Mouse (Mus musculus): ENCODE data around the gene Tm4sf5.
A peak's percentile ranks its signal among the peaks of the same experiment; 100 is the strongest.
"Not testable (repeated sequence)": the region's sequence is repeated elsewhere in the genome, so short reads cannot be mapped to it uniquely, and the experiment has no call there.

The Tm4sf5 gene

DNA sequence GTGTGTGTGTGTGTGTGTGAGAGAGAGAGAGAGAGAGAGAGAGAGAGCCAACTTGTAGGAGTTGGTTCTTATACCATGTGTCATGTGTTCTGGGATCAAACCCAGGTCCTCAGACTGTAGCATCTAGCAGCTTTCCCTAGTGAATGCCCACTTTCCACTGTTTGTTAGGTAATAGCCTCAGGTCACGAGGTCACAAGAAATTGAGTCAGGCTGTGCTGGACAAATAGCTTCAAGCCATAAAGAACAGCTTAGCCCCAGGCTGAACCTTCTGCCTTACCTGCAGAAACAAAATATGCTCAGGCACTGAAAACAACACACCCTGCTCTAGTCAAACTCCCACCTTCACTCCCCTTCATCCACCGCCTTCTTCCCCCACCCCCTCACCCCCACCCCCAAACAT lies 6.2 kb downstream of the Tm4sf5 start:
- no peak for DNase-seq

DNA sequence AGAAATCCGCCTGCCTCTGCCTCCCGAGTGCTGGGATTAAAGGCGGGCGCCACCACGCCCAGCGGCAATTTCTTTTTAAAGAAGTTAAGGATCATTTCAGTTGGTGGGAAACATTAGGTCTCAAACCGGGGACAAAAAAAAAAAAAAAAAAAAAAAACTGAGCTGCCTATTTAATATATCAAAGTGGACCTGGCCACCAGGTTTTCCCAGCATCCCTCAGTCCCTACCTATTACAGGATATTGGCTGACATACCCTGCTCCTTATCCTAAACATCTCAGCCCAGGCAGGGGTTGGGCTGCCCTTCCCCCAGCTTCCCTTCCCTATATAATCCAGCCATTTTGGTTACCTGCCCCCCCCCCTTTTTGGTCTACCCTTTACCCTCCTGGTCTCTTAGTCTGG lies 6.8 kb downstream of the Tm4sf5 start:
- no peak for DNase-seq

DNA sequence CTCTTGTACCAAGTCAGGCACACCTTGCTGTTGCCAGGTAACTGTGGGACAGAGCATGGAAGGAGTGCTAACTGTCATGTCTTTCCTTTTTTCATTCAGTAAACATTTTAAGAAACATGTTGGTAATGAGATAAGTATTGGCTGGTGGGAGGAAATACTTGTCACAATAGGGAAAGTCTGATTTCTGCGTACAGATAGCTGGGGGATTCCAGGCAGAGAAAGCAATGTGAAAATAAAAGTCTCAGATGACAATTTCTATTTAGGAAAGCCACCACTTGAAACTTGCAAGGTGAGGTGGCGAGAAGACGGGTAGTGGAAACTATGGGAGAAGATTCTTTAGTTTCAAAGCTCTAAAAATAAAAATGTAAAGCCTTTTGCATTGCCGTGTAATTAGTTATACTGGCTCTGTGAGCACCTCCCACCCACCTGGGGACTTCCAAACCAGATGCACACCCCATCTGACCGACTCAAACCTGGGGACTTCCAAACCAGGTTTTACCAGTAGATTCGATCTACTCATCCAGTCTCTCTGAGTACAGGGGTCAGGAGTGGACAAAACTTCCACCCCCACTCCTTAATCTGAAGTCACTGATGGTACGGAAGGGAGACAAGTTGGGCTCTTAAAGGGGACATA lies 7.8 kb downstream of the Tm4sf5 start:
- DNase-seq, result no peak

DNA sequence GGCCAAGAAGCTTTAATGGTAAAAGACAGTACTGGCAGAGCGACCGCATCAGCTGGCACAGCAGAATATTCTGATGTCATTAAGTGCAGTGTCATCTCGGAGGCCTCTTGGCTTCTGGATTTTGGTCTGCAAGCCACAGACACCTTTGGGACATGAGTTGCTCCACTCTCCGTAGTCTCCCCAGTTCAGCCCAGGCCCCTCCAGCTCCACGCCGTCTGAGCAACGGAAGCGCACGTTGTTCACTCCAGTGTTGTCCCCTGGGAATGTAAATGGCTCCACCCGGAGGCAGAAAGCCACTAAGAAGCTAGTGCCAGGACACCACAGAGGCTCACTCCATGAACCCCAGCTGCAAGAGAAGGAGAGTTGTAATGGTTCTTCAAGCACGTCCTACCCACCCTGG lies 8.5 kb downstream of the Tm4sf5 start:
- no peak for DNase-seq

DNA sequence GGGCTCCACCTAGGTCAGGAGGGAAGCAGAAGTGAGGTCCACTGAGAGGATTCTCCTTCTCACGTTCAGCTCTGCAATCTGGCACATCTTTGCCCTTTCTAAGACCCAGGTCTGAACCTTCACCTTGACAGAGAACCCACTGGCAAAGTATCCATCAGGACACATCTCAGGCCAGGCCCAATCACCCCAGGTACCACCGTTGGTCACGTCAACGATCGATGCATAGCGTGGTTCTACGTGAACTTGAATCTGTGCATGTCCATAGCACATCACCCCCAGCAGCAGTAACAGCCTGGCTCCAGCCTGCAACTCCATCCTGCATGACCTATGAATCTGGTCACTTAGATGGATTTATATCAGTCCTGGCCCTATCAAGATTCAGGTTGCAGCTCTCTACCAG lies 9.2 kb downstream of the Tm4sf5 start, which contains the start of gene Vmo1:
Gene Vmo1, minus strand, starts transcription at position 329 of the 400 bp plus-strand sequence.
- no peak for DNase-seq

DNA sequence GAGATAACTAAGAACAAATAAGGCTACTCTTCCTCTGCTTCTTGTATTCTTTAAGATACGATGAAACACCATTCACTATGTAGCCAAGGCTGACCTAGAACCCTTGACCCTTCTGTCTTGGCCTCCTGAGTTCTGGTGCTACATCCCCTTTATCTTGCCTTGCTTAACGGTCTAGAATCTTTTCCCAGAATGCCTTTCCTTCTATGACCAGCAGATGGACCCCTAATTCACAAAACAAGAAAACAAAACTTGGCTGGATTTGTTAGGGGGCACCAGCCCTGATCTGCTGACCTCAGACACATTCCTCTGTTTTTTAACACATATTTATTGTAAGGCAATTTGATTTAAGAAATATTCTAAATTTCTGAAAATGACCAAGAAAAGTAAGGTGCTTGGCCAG lies 11.3 kb downstream of the Tm4sf5 start:
- peak in 1 of 2 experiments; percentile 16 for DNase-seq

DNA sequence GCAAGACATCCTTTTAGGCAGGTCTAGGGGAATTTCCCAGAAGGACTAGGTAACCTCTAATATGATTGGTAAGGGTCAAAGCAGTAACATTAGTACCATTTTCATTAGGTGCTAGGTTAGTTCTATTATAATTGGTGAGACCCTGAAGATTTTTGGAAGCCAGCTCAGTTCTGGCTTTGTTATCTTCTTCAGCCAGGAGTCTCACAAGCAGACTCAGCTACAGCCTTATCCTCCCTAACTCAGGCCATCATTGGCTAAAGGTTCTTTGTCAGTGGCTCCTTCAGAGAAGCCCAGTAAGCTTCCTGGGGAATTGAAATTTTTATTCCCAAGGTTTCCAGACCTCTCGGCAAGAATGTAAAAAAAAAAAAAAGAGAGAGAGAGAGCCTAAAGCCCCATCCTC lies 13.4 kb downstream of the Tm4sf5 start:
- no peak for DNase-seq

DNA sequence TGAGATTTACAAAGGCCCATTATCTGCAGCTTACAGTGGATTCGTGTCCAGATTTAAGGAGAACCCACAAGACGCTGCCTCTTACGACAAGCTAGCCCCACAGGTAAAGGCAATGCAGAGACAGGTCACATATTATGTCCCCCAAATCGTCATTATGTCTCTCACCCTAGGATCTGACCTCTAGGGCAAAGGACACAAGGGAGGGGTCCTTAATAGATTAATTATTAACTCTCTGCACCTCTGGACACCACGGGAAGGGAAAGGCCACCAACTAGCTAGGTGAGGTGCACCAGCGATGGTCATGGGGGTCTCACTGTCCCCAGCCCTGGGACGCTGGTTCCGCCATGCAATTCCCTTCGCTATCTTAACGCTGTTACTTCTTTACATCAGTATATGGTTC lies 13.9 kb downstream of the Tm4sf5 start, which contains the start of gene Gltpd2:
Gene Gltpd2, plus strand, starts transcription at position 274 of the 400 bp plus-strand sequence.
- DNase-seq, result no peak

DNA sequence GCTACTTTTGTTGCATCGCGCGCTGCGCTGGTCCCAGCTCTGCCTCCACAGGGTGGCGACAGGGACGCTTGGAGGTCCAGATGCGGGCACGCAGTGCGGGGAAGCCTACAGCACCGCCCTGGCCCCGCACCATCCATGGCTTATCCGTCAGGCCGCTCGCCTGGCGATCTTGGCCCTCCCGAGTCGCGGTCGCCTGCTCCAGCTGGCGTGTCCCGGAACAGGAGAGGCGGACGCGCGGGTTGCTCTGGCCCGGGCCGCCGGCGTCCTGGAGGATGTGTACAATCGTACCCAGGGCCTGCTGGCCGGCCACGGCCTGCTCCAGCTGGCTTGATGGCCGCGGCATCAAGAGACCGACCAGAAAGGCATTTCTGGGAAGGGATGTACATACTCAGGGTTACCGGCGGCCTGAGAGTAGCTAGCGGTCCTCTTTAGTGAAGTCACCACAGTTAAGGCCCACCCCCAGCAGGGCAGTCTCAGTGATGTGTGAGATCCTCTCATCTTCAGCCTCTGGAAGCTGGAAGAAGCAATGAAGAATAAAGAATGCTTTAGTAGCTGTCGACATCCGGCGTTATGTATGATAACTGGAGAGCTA lies 15.2 kb downstream of the Tm4sf5 start:
- peak; percentile 43 to 46 for DNase-seq

DNA sequence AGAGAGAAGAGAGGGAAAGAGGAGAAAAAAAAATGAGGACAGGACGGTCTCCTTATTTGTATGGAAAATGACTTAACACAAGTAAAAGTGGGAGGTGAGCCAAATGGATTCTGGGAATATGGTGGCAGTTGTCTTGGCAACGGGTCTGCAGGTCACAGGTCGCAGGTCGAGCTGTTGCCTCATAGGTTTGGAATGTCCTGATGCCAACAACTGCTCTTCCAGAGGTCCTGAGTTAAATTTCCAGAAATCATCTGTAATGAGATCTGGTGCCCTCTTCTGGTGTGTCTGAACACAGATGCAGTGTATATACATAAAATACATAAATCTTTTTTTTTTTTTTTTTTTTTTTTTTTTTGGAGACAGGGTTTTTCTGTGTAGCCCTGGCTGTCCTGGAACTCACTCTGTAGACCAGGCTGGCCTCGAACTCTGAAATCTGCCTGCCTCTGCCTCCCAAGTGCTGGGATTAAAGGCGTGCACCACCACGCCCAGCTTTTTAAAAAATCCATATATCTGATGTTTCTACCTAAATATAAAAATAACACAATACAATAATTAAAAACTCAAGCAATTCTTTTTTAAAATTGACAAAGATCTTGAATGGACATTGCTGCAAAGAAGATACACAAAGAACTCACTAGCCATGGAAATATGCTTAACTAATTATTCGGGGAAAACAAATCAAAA lies 18.4 kb downstream of the Tm4sf5 start:
- DNase-seq, result not testable (repeated sequence)

DNA sequence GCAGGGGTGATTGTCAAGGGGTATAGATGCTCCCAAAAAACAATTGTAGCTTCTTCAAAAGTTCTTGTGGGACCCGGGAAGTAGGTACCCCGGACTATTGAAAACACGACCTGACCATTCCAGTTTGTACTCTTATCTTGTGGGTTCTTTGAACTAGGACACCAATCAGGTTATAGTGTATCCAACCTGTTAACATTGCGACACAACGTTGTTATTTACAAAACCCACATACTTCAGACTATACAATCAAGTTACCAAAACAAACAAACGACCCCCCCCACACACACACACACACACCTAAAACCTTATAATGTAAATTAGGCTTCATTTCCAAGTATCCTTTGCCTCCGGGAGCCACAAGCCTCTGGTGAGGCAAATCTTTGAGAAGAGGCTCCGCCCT lies 19.7 kb downstream of the Tm4sf5 start:
- DNase-seq, result no peak

DNA sequence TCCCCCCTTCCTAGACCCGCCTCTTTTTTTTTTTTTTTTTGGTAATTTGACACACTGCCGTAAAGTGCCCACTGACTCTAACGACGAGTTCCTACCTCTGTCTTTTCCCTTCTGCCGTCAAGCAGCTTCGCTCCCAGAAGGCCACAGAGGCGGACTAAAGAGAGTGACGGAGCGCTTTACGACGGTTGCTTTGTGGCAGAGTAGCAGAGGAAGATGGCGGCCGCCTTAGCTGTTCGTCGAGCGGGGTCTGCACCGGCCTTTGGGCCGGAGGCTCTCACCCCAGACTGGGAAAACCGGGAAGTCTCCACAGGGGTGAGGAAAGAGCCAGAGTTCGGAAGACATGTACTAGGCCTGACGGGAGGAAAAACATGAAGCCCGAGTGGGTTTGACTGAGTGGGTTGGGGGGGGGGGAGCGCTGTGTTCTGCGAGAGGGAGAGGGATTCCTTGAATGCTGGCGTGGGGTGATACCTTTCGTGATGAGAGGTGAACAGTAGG lies 20.2 kb downstream of the Tm4sf5 start, which contains the start of gene Psmb6:
Gene Psmb6, plus strand, starts transcription at position 184 of the 495 bp plus-strand sequence.
- DNase-seq, result peak; percentile 90 to 91

DNA sequence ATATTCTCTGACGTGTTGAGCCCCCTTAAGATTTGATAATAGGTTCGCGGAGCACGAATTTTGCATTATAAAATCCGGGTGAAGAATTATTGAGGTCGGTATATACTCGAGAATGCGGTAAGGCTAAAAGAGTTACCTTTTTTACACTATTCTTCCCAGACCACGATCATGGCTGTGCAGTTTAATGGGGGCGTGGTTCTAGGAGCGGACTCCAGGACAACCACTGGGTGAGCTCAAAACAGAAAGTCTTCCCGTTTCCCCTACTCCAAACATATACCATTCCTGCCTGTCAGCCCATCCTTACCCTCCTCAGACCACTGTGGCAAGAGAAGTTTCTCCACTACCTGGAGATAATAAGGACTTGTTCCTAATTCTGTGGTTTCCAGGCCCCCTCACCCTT lies 20.7 kb downstream of the Tm4sf5 start:
- DNase-seq, result no peak

DNA sequence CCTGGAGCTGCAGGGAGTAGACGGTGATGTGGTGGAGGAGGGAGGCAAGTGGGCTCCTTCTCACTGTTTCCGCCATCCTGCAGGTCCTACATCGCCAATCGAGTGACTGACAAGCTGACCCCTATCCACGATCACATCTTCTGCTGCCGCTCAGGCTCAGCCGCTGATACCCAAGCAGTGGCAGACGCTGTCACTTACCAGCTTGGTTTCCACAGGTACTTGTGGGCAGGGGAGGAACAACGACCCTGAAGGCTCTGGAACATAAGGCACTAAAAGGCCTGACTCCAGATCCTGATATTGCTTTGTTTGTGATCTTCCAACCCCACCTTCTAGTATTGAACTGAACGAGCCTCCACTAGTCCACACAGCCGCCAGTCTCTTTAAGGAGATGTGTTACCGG lies 21.2 kb downstream of the Tm4sf5 start:
- DNase-seq, result no peak

DNA sequence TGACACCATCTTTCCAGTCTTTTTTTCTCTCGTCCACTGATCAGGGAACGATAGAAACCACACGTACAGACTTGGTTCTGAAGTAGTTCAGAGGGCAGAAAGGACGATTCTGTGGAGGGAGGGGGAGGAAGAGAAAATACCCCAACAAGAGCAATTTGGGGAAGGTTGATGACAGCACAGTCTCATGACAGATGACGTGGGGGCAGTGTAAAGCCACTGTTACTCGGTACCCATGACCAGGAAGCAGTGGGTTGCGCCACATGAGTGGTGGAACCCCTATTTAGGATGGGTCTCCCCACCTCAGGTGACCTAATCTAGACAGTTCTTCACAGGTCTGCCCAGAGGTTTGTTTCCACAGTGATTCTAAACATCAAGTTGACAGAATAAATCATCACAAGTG lies 23.6 kb downstream of the Tm4sf5 start:
- DNase-seq, result no peak

DNA sequence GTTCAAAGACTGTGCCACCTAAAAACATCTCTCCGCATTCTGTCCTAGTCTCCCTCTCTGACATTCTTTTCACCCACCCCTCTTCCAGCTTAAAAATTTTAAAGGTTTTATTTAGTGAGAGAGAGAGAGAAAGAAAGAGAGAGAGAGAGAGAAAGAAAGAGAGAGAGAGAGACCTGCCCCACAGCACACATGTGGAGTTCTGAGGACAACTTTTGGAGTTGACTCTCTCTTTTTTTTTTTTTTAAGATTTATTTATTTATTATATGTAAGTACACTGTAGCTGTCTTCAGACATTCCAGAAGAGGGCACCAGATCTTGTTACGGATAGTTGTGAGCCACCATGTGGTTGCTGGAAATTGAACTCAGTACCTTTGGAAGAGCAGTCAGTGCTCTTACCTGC lies 26.0 kb downstream of the Tm4sf5 start:
- not testable (repeated sequence) for DNase-seq

DNA sequence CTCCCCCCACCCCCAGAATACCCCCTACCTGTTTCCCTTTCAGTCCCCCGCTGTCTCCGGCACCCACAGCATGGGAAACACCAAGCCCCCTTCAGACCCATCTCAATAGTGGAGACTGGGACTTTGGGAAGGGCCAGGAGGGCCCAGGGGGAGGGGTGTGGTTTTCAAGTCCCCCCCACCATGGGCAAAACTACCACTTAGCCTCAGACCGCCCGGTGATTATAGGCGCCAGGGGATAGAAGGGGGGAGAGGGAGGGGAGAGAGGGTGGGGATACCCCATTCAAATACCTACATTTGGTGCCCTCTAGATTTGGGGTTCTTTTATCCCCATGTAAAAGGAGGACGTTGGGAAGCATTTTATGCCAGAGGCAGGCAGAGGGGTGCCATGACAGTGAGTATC lies 27.8 kb downstream of the Tm4sf5 start, which contains the start of gene Gm40193:
Gene Gm40193, minus strand, starts transcription at position 101 of the 400 bp plus-strand sequence.
- DNase-seq, result no peak

DNA sequence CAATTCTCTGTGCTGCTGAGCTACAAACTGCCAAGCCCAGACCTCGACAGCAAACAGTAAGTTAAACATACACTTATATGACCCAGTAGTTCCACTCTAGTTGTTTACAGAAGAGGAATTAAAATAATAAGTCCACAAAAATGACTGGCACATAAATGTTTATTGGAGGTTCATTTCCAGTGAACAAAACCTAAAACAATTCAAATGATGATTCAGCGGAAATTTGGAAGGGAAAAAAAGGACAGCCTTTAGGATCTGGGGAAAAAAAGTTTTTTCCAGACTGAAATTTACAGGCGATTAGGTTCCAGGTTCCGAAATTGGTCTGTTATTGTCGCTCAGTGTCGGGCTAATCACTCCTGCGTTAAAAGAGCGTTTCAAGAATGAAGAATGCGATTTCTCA lies 34.4 kb downstream of the Tm4sf5 start:
- no peak for DNase-seq

DNA sequence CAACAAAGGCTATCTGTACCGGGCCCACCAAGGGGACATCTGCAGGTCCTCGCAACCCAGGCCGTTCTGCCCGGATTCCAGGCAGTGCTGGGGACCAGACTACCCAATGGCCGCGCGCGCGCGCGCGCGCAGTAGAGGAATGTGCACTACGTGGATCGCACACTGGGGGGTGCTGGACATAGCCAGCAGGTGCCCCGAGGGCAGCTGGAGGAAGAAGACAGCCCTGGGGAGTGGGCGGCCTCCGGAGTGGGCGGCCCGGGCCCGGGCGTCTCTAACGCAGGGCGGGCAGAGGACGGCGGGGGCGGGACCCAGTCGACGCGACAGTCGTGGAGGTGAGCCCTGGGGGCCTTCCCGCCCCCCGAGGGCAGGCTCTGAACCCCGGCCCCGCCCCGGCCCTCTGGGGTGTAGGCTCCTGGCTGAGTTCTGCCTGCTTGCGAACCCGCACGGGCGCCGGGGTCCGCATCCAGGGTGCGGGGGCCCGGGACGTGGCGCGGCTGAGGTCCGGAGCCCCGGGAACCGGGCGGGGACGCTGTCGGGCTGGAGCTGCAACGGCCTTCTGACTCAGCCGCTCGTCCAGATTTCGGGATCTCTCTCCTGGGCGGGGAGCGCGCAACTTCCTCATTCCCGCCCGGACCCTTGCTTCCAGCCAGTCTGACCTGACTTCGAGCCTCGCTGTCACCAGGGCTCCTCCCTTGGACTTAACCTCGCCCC lies 35.0 kb downstream of the Tm4sf5 start, which contains the start of gene Pld2:
Gene Pld2, plus strand, starts transcription at position 188 of the 711 bp plus-strand sequence.
- peak; percentile 45 to 60 for DNase-seq

DNA sequence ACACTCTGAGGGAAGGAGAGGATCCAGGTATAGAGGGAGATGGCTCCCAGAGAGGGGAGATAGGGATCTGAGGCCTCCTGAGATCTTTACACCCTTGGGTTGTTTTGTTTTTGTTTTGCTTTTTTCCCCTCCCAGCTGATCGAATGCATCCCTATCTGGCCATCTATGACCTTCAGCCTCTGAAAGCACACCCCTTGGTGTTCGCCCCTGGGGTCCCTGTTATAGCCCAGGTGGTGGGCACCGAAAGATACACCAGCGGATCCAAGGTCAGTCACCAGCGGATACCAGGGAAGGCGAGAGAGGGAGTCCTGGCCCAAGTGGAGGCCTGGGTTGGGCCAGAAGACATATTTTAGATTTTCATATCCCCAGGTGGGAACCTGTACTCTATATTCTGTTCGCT lies 35.9 kb downstream of the Tm4sf5 start:
- no peak for DNase-seq

DNA sequence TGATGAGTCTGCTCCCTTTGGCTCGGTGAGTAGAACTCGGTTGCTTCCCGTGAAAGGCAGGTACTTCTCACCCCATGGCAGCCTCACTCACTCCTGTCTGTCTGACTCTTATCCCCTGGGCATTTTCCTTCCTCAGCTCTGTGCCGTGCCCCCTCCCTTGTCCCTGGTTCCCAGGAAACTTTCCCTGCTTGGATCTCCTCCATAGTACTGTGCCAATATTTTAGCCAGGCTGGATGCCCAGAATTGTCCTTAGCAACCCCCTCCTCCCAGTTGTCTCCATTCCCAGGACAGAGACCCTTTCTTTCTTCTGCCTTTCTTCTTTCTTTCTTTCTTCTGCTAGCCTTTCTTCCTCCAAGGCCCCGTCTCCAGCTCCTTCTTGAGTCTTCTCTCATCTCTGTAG lies 36.4 kb downstream of the Tm4sf5 start:
- no peak for DNase-seq

DNA sequence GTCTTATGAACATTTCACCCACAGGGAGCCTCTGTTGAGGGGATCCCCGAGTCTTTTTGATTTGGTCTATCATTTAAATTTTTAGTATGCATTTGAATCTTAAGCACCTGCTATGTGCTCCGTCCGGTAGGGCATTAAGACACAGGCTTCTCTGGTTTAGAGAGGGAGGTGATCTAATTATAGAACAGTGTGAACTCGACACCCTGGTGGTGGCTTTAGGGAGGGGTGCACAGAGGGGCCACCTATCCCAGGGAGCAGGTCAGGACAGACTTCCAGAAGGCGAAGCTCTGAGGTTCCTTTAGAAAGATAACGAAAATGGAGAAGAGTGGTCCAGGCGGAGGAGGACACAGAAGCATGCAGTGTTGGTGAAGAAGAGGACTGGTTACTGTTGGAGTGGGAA lies 39.5 kb downstream of the Tm4sf5 start:
- no peak for DNase-seq

DNA sequence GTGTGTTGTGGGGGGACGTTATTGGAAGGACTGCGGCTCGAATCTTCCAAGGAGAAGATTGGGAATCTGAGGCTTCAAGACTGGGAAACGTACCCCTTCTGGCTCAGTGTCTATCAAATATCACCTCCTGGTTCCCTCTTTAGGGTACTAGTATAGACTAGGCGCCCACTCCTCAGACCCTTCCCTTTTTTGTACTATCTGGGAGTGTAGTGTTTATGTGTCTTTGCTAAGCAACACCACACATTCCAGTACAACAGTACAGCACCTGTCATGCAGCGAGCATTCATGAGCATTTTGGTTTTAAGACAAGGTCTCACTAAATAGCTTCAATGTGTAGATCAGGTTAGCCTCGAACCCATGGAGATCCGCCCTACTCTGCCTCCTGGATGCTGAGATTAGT lies 46.5 kb downstream of the Tm4sf5 start:
- DNase-seq, result no peak

Measured in cerebellum, postnatal 36 days (tissue).